Mouse (Mus musculus): ENCODE measurements around the gene Agtr1a.

Agtr1a gene

DNA sequence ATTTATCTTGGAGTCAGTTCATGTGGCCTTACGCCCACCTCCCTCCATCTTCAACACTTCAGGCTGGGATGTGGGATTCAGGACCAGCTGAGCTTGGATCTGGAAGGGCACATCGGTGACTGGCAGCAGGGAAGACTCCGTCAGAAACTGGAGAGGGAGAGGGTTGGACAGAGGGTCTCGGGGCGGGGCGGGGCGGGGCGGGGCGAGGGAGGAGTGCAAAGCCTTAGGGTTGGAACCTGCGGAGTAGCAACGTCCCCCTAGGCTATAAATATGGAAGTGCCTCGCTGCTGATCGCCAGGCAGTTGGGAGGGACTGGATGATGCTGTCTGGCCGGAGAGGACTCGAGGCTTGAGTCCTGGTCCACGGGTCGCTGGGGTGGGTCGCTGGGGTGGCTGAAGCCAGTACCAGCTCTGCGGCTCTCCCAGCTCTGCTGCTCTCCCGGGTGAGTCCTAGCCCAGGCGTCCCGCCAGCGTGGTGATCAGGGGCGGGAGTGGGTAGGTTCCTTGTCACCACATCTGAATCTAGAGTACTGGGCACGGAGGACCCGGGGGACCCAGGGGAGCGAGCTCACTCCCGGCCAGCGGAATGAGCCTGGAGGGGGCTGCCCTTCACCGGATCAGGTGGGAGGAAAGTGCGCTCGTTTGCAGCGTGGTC lies at the start of gene Agtr1a:
Gene Agtr1a, plus strand, starts transcription at position 294 of the 654 bp plus-strand sequence.
- DNase-seq (ENCODE audit: extremely low read depth, low read depth) = peak; percentile 46

DNA sequence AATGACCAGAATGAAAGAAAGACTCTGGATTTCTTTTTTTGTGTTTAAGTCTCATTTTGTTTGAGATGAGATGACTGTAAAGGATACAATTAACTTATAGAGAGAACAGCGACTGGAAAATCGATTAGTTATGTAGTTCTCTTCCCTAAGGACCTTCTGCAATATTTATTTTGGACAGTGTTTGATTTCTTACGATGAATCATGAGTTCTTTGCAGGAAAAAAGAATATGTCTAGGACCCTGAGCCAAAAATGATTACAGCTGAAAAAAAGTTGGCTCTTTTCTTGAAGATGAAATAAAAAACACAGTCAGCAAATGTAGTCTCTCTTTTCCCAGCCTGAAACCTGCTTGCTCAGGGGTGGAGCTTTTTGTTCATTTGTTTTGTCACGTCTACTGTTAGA lies 26.0 kb upstream of the Agtr1a start:
- DNase-seq (ENCODE audit: extremely low read depth, low read depth) = no peak

DNA sequence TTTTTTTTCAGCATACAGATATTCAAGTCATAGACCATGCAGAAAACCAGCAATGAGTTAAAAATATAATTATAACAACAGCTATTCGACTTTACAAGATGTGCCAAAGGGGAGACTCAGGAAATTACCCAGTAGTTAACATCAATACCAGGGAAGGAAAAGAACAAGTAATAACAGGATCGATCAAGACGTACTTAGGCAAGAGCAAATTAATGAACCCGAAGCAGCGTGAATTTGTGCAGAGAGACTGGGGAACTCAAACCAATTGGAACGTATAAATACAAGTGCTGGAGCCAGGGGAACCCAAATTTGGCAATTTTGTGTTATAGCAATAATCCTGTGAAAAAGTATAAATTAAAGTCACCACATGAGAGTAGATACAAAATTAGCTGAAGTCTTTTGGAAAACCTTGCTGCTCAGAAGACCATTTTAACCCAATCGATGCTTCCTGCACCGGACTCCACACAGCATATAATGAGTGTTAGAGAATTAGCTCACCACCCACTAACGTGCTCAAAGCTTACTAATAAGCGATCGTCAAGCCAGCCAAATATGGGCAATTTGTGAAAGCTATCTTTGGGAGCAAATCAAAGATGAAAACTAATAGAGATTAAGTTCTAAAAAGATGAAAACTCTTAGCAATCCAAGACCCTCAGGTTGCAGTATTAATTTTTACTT lies 11.4 kb upstream of the Agtr1a start:
- no peak for DNase-seq (ENCODE audit: extremely low read depth, low read depth)

DNA sequence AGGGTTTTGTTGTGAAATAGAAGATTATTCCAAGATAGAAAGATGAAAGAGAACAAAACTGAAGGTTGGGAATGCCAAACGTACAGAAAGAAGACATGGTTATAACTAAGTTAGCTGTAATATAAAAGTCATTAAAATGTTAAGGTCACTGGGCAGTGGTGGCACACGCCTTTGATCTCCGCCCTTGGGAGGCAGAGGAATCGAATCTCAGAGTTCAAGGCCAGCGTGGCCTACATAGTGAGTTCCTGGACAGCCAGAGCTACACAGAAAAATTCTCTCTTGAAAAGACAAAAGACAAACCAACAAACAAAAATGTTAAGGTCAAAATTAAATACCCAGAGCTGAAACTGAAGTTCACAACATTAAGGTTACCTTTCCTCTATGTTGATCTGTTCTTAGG lies 5.2 kb upstream of the Agtr1a start:
- DNase-seq (ENCODE audit: extremely low read depth, low read depth) = no peak

DNA sequence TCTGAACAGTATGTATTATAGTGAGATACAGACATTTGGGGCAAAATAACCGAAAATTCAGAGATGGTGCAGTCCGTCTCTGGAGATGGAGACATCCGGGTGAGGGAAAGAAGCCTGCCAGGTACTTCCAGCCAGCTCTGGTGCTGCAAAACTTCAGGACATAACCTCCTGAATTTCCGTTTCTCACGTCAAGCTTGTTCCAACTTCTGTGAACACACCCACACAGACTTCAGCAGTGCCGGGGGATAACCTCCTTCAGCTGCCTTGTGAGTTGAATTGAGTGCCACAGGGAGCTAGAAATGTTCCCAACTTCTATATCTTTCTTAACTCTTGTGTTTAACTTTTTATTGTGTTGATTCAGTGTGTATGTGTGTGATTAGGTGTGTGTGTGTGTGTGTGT lies 4.4 kb upstream of the Agtr1a start:
- DNase-seq (ENCODE audit: extremely low read depth, low read depth) = no peak

DNA sequence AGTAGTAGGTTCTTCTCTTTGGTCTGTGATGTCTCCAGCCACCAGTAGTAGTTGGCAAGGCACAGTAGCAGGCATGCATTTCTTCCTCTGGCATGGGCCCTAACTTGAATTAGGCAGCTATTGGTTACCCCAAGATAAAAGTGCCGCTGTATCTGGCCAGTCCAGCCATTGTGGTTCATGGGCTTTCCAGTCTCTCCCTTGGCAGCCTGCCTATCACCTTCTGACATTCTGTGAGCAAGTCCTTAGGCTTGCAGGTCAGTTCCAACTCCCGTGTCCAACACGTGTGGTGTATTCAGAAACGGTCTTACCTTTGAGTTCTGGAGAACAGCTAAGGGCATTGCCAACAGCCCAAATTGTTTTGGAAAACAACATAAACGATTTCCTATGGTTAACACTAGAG lies 3.7 kb upstream of the Agtr1a start:
- DNase-seq (ENCODE audit: extremely low read depth, low read depth) = peak; percentile 86

DNA sequence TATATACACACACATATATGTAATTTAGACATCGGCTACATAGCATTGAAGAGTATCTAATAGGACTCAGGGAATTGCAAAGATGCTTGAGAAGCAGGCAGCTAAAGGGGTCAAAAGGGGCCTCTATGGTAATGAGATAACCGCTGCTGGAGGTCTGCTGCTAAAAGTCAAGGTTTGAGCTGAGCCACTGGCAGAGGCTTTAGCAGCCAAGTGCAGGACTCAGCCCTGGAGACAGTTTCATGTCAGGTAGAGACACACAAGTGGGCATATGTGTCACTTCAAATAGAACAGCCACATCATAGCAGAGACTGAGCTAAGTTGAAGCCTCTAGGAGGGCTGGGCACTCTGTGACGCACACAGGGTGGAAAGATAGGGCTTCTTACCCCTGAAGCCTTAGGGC lies 1.6 kb upstream of the Agtr1a start:
- no peak for DNase-seq (ENCODE audit: extremely low read depth, low read depth)

DNA sequence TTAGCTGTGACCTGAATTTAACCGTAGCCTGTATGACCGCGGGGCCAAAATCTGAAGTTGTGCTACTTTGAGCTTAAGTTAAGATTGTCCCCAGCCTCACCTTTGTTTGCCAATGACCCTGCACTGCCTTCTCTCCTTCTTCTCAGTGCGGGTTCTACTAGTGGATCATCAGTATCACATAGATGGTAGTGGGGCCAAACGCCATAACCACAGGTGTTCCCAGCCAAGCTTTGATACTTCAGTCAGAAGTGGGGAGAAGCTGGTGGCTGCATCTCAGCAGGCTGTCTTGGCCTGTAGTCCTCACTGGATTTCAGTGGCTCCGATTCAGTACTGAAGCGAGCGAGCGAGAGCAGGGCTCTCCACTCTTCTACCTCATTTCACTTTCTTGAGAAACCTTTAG lies 672 bp downstream of the Agtr1a start:
- DNase-seq (ENCODE audit: extremely low read depth, low read depth) = no peak

DNA sequence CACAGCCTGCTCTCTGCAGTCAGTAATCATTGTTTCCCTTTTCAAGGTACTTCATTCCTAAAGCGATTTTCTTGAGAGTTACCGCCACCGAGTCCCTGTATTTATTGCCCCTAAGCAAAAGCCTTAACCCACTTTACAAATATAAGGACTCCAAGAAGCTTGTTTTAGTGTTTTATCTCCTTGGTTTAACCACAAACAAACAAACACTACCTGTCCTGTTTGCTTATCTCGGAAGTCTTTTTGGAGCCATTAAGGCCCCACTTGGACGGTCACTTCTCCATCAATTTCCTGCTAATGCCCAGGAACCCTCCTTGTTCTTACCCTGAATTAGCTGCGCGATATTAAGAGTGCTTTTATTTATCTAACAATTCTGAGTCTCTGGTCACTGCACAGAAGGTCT lies 1.4 kb downstream of the Agtr1a start:
- no peak for DNase-seq (ENCODE audit: extremely low read depth, low read depth)

DNA sequence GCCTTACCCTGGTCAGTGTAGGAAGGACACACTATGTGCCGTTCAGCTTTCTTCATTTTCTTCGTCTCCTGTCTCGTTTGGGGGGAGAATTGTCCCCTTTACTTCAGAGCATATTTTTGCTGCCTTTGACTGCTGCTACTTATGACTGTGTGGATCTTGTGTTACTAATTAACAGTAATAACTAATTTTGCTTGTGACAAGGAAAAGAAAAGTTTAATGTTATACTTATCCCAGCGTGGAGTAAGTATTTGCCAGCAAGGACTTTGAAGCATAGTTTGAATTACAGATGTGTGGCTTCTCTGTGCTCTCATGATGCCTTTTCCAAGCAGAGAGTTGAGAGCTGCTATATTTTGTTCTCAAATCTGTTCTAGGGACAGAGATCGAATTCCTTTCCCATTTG lies 2.3 kb downstream of the Agtr1a start:
- DNase-seq (ENCODE audit: extremely low read depth, low read depth) = no peak

DNA sequence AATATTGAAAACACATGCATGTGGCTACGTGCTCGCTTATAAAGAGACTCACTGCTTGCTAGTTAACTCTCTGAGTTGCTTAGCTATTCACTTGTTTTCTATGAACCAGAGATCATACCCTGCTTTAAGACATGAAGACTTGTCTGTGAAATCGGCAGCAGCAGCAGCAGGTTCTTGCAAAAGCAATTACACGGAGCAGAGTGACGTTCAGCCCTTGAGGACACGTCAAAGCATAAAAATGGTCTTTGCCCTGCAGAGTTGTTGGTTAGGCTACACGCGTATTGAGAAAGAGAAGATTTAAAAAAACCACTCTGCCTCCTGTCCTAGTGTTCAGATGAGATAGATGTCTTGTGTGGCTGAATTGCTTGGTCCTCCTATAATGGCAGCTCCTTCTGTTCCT lies 3.7 kb downstream of the Agtr1a start:
- no peak for DNase-seq (ENCODE audit: extremely low read depth, low read depth)

DNA sequence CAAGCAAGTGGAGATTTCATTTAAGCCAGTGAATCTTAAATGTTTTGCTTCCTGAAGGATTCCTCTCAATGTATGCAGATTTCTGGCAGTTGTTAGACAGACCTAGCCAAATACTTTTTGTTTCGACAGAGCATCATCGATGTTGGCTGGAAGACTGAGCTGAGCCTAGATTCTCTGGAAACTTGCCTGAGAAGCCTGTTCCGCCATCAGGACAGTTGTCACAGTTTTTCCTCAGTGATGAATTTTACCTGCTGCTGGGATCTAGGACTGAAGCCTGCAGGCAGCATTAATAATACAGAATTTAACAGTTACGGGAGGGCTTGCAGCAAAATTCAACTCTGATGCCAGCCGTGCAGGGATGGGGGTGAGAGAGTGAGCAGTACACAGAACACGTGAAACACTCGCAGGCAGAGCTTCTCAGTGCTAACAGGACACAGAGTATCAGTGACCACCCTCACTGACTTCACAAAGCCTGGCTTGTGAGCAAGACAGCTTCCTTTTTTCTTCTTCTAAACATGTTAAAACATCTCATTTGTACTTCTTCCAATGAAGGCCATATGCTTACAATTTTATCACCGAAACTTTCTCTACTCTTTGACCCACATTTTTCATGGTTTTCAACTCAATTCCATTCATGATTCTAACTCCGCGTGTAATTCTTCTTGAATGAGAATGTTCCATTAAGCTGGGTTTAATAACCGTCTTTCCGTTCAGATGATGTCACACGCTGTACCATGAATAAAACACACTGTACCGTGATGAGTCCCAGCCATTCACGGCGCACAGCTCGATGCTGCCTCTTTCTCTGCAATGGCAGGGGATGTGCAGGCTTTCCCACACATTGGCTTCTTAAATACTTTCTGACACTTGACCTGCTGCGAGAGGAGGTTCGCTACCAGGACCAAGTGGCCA lies 6.0 kb downstream of the Agtr1a start:
- no peak for DNase-seq (ENCODE audit: extremely low read depth, low read depth)

DNA sequence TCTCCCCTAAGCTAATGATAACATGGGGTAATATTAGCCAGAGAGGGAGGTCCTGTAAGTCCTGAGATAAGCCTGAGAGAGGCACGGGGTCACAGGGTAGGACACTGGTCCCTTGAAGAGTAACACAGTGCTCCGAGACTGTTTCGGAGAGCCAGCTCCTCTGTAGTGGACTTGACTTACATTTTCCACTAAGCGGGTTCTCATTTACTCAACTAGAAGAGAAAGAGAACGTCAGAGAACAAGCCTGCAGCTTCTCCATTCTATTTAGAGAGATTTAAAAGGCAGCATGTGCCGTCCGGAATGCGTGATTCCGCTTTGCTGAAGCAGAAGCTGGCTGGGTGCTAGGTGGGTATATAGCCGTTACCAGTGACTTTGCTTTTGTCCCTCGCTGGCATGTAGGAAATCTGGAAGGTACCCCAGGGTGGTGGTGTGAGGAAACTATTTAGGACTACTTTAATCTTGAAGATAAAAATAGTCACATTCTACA lies 9.2 kb downstream of the Agtr1a start:
- DNase-seq (ENCODE audit: extremely low read depth, low read depth) = no peak

DNA sequence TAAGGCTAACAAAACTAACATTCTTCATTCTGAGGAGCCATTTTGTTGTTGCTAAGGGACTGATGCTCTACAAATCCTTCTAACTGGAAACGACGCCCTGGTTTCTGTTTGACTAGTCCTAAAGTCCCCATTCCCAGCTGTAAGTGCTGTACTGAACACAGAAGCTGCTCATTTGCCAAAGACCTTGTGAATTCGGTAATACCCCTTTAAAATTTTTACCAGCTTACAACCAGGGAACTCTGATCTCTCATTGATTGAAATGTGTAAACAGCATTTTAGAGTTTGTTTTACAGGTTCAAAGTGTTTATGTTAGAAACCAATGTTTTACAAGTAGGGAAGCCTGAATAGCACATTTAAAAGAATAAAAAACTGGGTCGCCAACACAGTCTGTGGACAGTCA lies 10.6 kb downstream of the Agtr1a start:
- no peak for DNase-seq (ENCODE audit: extremely low read depth, low read depth)

DNA sequence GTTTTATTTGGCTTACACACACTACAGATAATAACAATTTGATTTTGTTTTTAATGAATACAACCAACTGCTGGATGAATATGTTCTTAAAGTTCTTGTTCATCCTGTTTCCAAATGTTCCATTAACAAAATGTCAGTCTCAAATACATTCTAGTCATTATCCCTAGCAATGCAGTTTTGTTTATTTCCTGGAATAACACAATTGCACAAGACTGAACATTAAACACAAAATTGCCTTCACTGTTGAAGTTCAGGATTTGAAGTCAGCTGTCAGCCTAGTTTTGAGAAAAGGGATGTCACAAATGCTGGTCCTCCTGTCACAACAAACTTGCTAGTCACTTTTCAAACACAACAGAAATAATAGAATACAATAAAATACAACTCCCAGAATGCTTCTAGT lies 12.1 kb downstream of the Agtr1a start:
- DNase-seq (ENCODE audit: extremely low read depth, low read depth) = no peak

DNA sequence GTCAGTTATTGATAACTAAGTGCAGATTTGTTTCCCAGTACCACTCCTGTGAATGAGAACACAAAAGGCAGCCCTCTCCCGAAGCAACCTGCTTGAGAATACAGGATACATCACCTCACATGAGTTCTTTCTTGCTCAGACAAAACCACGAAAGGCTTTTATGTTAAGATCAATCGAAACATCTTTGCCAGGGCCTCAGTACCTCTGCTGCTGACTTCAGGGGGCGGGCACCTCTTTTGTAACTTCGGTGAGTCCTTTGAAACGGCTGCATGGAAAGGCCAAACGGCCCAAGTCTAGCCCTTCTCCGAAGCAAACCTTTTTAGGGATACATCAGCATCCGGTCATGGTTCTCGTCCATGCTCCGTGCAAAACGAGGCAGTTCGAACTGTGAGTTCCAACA lies 15.7 kb downstream of the Agtr1a start:
- DNase-seq (ENCODE audit: extremely low read depth, low read depth) = no peak

DNA sequence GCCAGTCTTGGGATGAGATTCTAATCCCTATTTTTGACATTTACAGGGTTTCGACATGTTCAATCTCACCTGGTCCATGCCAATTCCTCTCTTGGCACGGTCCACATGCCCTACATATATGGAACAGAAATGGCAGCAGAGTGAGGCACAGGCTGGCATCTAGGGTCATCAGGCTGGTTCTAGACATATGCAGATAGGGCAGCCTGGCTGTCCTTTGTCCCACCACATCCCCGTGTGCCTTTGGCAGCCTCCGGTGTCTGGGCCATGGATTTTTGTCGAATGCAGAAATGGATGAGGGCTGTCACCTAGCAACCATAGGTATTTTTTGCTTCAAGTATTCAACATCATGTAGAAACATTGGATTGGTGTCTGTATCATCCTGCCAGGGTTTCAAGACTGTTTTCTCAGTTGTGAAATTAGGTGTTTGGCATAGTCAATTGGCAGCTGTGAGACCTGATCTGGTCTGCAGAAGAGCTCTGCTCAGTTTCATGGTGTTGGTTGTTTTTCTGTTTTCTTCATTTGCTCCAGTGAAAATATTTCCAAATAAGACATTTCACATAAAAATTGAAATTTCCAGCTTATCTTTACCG lies 18.8 kb downstream of the Agtr1a start:
- no peak for DNase-seq (ENCODE audit: extremely low read depth, low read depth)

DNA sequence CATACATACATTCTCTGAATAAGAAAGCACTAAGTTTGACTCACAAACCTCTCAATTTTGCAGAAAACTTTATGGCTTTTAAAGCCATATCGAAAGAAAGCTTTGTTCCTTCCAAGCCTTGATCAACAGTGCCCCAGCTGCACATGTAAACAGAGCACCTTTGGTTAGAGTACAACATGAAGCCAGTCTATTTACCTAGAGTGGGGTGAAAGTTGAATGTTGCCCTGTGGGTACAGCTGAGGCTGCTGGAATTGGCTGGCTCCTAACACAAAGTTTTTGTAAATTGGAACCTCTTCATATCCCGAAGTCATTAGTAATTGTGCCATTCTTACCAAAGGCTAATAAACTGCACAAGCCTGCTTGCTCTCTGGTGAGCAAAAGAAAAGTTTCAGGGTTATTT lies 19.7 kb downstream of the Agtr1a start:
- DNase-seq (ENCODE audit: extremely low read depth, low read depth) = no peak

DNA sequence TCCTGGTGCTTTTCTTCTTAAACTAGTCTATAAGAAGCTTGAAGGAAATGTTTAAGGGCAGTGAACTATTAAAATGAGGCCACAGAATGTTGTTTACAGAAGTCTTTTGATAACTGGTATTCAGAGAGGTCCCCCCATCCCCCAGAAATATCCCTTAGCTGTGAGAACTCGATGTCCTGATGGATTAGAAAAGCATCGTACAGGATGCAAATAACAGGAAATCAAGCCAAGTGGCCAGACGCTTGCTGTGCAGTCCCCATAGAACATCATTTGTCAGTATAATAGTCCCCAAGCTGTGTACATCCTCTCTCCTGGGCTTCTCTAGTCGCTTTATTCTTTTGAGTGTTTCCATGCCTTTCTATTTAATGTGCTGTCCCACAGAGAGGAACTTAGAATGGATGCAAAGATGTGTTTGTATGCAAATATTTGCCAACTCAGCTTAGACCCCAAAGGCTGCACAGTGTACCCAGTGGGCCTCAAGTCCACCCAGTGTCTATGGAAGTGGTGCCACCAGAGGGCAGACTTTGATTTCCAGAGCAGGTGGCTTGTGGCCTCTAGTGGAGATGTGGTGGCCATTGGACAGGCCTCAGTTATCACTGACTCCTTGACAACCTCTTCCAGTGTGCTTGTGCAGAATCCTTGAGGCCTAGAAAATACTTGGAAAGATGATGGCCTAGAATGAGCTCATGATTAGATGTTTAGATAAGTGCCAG lies 22.4 kb downstream of the Agtr1a start:
- DNase-seq (ENCODE audit: extremely low read depth, low read depth) = no peak

DNA sequence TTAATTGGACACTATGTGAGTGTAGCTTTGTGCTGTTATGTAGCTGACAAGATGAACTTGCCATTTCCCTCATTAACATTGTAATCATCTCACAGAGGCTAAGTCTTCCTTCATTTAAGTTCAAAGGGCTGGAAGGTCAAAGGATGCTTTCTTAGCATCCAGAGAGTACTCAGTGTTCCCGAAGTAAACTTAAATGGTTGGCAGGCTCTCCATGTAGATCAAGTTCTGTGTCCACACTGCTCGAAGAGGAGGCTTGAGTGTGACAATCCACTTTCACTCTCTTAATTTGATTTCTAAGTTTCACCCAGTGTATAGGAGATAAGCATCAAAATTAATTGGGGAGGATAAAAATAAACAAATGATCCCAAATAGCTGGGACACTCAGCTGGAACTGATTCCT lies 23.6 kb downstream of the Agtr1a start:
- DNase-seq (ENCODE audit: extremely low read depth, low read depth) = no peak

DNA sequence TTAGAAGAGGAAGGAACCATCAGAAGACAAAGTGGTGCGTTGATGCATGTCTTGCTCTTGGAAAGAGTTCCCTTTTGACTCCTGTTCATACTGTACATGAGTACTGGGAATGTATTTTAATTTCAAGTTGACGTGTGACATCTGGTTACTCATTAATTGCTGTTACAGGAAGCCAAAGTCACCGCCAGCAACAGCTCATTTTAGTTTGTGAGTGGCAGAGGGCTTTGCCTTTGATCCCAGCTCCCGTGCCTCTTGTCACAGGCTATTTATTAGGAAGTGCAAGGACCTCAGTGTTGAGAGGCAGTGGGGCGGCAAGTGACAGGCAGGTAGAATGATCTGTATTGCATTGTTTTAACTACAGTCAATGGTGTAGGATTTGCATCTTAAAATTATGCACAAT lies 24.8 kb downstream of the Agtr1a start:
- no peak for DNase-seq (ENCODE audit: extremely low read depth, low read depth)

All from MEL-GATA-1-ER (cell line).